Mouse (Mus musculus): Measurements from ENCODE around the gene Car4. TPM values are rescaled to one million over a fixed set of nuclear protein-coding genes. Genes with fewer than 3 reads are reported as not detected.

Gene Car4
- polyA plus RNA-seq (2014; fragmentation: Illumina TruSeq; extraction: RNeasy Lipid Tissue Mini Kit (QIAGEN cat#74804)) = 0.63 TPM

GRCm38 (mm10) chr11:84957591-84958270 lies at the start of gene Car4:
Gene Car4, plus strand, starts transcription at chr11:84957786.

GRCm38 (mm10) chr11:84916053-84916702 lies 41.4 kb upstream of the Car4 start, which contains the start of gene Znhit3:
Gene Znhit3, minus strand, starts transcription at chr11:84916366.

Other genes starting within 250 kb of the Car4 start
- gene Mrm1, start 138.3 kb upstream of the Car4 start, polyA plus RNA-seq (2014; fragmentation: Illumina TruSeq; extraction: RNeasy Lipid Tissue Mini Kit (QIAGEN cat#74804)) = 2.4 TPM
- gene Dhrs11, start 128.8 kb upstream of the Car4 start, polyA plus RNA-seq (2014; fragmentation: Illumina TruSeq; extraction: RNeasy Lipid Tissue Mini Kit (QIAGEN cat#74804)) = 3.4 TPM
- gene Ggnbp2, start 87.0 kb upstream of the Car4 start, polyA plus RNA-seq (2014; fragmentation: Illumina TruSeq; extraction: RNeasy Lipid Tissue Mini Kit (QIAGEN cat#74804)) = 323 TPM
- gene Myo19, start 77.6 kb upstream of the Car4 start, polyA plus RNA-seq (2014; fragmentation: Illumina TruSeq; extraction: RNeasy Lipid Tissue Mini Kit (QIAGEN cat#74804)) = 3.2 TPM
- gene Pigw, start 77.5 kb upstream of the Car4 start, polyA plus RNA-seq (2014; fragmentation: Illumina TruSeq; extraction: RNeasy Lipid Tissue Mini Kit (QIAGEN cat#74804)) = 15.8 TPM
- 6.0 TPM for gene Znhit3, start 41.4 kb upstream of the Car4 start, polyA plus RNA-seq (2014; fragmentation: Illumina TruSeq; extraction: RNeasy Lipid Tissue Mini Kit (QIAGEN cat#74804))
- 77.4 TPM for gene Usp32, start 182.4 kb downstream of the Car4 start, polyA plus RNA-seq (2014; fragmentation: Illumina TruSeq; extraction: RNeasy Lipid Tissue Mini Kit (QIAGEN cat#74804))
- gene 1700125H20Rik, start 212.6 kb downstream of the Car4 start, polyA plus RNA-seq (2014; fragmentation: Illumina TruSeq; extraction: RNeasy Lipid Tissue Mini Kit (QIAGEN cat#74804)) = not detected

Measured in ovary, adult 10 weeks (tissue).